Mouse (Mus musculus): ENCODE data around the gene Mif. TPM values are rescaled to one million over a fixed set of nuclear protein-coding genes. Genes with fewer than 3 reads are reported as not detected.
A peak's percentile ranks its signal among the peaks of the same experiment; 100 is the strongest.
"Not testable (repeated sequence)": the region's sequence is repeated elsewhere in the genome, so short reads cannot be mapped to it uniquely, and the experiment has no call there.

Mif gene
- total RNA-seq, 2 experiments from 2014 or later: 155 to 170 TPM

DNA sequence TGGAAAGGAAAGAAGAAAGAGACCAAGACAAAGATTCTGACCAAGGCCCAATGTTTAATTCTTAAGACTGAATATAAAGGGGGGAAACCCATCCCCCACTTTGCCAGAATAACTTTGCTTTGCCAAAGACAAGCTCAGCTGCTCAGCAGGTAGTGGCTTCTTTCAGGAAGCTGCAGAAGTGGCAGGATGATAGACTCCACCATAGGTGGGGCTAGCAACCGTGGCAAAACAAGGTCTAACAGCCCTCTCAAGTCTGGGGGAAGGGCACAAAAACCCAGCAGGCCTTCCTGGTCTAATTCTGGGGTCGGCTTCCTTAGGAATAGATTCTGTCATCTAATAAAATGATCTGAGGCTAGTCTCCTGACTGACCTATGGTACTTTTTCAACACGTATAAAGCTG is 11.7 kb downstream of the Mif start:
- intact Hi-C loops (cut with DNase I; ENCODE audit: low total_unique reads): loop anchor here (5.0 kb wide), 1 partner anchor 96 kb away; no protein-coding TSS in a partner anchor
- no peak for DNase-seq

DNA sequence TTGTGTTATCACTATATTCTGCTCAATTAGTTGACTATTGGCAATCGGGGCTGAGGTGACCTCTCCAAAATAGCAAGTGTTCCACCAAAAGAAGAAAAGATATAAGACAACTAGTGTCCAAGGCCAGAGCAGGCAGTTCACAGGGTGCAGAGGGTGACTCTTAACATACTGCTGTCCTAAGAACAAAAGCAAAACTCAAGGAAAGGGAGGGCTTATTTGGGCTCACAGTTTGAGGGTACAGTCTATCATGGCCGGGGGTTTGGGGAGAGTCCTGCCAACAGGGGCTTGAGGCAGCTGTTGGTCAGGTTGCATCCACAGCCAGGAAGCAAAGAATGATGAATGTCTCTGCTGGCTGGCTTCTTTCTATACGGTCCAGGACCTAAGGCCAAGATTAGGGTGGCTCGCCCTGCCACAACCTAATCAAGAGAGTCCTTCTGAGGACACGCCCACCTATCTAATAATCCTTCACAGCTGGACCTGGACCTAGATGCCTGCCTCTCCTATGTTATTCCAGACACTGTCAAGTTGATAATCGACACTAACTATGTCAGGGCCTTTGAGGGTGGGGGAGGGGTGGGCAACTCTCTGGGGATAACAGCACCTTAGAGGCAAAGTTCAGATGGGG is 14.6 kb downstream of the Mif start:
- intact Hi-C loops (cut with DNase I; ENCODE audit: low total_unique reads): loop anchor here (5.0 kb wide), 1 partner anchor 93 kb away; no protein-coding TSS in a partner anchor
- DNase-seq: no peak

DNA sequence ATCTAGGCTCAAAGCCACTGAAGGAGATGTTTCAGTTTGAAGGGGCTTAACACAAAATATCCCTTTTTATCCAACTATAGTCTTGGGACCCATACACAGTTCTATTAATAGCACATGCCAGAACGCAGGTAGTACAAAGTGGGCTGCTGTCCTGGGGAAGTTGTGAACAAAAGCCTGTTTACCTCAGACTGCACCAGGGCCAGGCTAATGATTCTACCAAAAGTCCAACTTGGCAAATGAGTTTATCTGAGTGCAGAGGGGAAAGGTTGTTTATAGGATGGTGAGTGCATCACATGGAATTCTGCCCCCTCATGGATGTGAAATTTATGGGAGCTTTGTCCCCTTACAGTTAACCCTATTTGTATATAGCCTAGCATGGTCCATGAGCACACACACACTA is 15.2 kb downstream of the Mif start:
- intact Hi-C loops (cut with DNase I; ENCODE audit: low total_unique reads): loop anchor here (5.0 kb wide), 1 partner anchor 92 kb away; no protein-coding TSS in a partner anchor
- no peak for DNase-seq

DNA sequence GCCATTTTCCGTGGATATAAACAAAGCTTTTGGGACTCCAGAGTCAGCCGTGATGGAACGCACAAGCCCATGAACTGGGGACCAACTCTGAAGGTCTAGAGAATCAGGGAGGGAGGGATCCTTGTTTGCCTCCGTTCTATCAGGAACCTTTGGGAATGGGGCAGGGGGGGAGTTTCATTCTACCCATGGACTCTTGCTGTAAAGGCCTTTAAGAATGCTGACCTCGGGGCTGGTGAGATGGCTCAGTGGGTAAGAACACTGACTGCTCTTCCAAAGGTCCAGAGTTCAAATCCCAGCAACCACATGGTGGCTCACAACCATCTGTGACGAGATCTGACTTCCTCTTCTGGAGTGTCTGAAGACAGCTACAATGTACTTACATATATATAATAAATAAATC is 16.1 kb downstream of the Mif start:
- intact Hi-C loops (cut with DNase I; ENCODE audit: low total_unique reads); DNase-seq: not testable (repeated sequence)

DNA sequence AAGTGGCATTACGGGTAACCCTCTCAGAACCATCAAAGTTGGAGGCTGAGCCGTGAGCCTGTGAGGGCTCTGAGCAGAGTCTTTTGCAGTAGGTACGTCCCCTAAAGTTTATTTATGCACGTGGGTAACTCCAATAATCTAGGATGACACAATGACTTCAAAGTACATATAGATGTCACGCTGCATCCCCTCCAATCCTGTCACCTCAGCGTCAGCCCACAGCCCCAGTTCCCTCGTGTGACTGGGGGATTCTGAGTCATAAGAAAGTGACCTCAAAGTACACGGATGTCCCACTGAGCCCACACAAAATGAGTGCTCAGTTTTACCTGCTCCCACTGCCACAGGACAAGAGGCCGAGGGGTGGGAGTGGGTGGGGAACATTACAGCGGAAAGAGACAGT is 20.9 kb downstream of the Mif start:
- DNase-seq: no peak
- intact Hi-C loops (cut with DNase I; ENCODE audit: low total_unique reads): loop anchor here (10.0 kb wide), 1 partner anchor 254 kb away; the partner anchor contains the start of gene Ggt5

DNA sequence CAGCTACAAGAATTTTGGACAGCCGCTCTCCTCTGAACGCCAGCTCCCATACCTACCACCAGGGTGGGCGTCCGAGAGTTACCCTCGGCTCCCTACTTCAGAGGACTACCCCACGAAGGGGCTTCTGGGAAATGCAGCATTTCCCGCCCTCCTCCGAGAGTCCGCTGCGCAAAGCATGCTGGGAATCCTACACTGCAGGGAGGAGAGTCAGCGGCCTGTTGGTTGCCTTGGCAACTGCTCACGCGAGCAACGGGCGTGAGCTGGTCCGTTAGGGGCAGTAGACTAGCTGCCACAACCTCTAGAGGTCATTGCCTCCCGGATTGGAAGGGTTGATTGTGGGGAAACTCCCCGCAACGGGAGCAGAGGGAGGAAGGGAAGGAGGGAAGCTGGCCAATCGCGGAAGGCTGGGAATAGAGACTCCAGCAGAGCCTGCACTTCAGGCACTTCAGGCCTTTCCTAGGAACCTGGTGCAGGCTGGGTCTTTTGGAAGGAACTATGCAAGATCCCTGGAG is 22.7 kb downstream of the Mif start, which contains the start of gene Gstt2:
TSS of gene Gstt2 (minus strand) at position 177 of the 512 bp plus-strand sequence.
- intact Hi-C loops (cut with DNase I; ENCODE audit: low total_unique reads): loop anchor here (10.0 kb wide), 1 partner anchor 253 kb away; the partner anchor contains the start of gene Ggt5
- peak; percentile 92 for DNase-seq

DNA sequence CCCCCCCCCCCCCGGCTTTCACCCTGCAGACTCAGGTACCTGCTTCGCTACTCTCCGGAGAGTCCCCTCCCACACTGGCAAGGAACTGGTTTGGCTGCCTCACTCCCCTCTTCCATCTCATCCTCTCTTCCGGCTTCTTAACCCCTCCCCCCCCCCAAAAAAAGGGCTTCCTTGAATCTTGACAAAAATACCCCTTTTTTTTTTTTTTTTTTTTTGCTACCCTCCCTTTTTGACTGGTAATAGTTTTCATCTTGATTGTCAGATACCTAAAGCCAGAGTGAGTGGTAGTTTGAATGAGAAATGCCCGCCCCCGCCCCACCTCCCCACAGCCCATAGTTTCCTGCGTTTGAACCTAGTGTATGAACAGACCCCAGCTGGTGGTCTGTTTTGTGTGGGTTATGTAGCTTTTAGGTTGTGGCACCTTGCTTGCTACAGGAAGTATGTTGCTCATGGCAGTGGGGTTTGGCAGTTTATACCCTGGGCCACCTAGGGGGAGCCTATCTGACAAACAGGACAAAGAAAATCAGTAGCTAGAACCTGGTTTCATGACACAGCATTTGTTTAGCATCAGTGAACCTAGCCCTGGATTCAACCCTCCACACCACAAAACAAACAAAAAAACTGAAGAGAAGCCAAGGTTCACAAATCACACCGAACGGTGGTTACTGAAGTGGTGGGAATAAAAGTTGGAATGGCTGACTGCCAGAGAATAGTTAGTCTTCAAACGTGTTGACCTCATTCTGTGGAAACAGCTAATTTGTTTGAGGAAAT is 24.1 kb downstream of the Mif start:
- intact Hi-C loops (cut with DNase I; ENCODE audit: low total_unique reads): loop anchor here (10.0 kb wide), 1 partner anchor 251 kb away; the partner anchor contains the start of gene Ggt5
- no peak for DNase-seq

DNA sequence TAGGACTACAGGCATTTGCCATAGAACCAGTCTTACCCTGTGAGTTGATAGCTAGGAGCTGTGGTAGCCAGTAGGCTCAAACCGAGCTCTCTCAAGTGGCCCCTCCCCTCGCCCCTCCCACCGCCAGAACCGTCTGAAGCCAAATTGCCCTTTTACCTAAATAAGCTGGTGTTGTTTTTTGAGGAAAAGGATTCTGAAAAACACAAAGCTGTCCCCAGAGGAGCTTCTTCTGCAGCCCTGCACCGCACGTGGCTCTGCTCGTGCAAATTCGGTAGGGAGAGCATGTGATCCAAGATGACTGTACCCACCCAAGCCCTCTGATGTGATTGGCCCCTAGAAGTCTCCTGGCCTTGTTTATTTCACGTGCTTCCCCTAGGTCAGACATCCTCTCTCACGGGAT is 24.7 kb downstream of the Mif start:
- peak; percentile 47 for DNase-seq
- intact Hi-C loops (cut with DNase I; ENCODE audit: low total_unique reads): loop anchor here (10.0 kb wide), 1 partner anchor 251 kb away; the partner anchor contains the start of gene Ggt5

DNA sequence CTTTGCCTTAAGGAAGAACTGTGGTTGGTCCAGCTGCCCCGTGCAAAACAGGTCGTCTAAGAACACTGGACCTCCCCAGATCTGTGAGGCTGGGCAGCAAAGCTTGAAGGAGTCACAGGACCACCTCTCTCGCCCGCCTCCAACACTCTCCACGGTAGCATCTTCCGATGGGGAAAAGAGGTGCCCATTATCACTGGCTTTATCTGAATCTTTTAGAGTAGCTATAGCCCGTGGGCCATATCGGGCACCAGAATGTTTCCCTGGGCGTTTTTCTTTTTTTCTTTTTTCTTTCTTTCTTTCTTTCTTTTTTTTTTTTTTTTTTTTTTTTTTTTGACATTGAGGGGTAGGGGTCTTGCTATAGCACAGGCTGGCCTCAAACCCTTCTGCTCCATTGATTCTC is 25.3 kb downstream of the Mif start:
- no peak for DNase-seq
- intact Hi-C loops (cut with DNase I; ENCODE audit: low total_unique reads): loop anchor here (5.0 to 10.0 kb wide), 3 partner anchors 67 to 250 kb away; partner anchors contain the start of gene Ggt5

DNA sequence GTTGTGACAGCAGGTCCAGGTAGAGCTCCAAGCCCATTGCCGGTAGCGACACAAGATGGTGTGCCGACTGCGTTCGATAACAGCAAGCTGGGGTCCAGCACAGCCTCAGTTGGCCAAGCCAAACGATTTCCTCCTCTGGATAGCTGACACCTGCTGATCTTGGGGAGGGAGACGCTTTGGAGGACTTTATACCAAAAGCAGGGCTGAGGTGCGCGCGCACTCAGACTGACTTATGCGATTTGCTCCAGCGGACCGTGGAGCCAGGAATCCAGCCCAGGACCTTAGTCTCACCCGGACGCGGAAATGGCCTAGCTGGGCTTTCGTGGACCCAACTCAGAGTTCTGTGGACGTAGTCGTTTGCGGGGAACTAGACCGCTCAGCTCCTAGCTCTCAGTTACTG is 25.8 kb downstream of the Mif start:
- peak; percentile 81 for DNase-seq
- intact Hi-C loops (cut with DNase I; ENCODE audit: low total_unique reads): loop anchor here (5.0 to 10.0 kb wide), 3 partner anchors 67 to 249 kb away; partner anchors contain the start of gene Ggt5

DNA sequence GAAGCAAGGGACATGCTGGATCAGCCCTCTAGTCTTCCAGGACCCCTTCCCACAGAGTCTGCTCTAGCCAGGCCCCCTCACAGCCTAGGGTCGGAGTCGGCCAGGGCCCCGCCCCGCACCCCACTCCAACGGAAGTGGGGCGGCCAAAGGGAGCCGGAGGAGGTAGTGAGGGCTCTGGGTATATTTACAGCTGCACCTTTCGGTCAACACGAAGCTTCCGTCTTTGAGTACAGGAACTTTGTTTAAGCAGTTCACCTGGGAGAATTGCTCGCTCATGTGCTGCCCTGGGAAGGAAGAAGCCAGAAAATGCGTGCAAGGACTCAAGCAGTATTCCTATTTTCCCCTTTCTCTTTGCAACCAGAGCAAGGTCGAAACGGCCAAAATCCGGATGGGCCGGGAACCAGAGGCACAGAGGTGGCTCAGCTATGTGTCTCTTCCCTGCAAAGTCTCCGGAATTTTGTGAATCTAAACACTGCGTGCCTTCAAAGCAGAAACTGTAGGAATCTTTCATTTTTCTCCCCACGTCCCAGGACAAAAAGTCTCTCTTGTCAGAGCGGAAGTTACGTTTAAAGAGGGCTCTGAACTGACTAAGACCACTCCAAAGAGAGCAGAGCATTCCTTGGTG is 26.5 kb downstream of the Mif start:
- DNase-seq: peak; percentile 41
- intact Hi-C loops (cut with DNase I; ENCODE audit: low total_unique reads): loop anchor here (5.0 to 10.0 kb wide), 3 partner anchors 66 to 249 kb away; partner anchors contain the start of gene Ggt5

DNA sequence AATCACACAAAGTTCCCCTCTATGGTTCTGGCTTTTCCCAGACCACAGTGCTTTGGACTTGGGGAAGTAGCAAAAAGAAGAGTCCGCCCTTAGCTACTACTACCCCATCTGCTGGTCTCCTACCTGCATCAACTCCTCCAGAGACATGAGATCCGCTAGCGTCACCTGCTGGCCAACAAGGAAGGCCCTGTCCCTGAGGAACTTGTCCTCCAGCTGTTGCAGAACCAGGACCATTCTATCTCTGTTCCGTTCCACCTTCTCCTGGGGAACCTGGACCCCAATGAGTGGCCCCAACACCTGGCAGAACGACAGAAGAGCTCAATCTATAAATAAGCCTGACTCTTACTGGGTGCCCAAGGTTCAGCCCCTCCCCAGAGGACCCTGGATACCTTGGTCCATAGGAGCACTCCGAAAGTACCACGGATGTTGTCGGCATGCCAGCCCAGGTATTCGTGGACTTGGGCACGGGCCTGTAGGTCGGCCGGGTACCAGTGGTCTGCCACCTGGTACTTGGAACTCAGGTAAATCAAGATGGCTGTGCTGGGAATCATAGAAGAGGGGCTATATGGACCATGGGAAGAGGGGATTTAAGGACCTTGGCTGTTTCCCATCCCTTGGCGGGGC is 27.7 kb downstream of the Mif start:
- intact Hi-C loops (cut with DNase I; ENCODE audit: low total_unique reads): loop anchor here (5.0 to 10.0 kb wide), 3 partner anchors 65 to 248 kb away; partner anchors contain the start of gene Ggt5
- DNase-seq: peak; percentile 64

DNA sequence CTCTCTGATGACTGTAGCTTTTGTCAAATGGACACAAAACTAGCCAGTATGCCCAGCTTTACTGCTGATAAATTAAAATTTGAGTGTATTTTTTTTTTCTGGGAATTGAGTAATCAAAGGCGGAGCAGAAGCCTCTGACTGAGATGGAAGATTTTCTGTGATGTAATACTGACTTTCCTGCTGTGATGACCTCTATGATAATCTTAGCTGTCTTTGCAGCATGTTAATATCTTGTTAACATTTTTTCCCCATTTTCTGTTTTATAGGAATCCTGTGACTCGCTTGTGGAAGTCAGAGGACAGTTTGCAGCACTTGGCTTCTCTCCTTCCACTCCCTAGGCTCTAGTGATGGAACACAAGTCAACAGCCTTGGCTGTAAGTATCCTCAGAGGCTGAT is 29.8 kb downstream of the Mif start:
- no peak for DNase-seq
- intact Hi-C loops (cut with DNase I; ENCODE audit: low total_unique reads): loop anchor here (5.0 to 10.0 kb wide), 3 partner anchors 63 to 245 kb away; partner anchors contain the start of gene Ggt5

DNA sequence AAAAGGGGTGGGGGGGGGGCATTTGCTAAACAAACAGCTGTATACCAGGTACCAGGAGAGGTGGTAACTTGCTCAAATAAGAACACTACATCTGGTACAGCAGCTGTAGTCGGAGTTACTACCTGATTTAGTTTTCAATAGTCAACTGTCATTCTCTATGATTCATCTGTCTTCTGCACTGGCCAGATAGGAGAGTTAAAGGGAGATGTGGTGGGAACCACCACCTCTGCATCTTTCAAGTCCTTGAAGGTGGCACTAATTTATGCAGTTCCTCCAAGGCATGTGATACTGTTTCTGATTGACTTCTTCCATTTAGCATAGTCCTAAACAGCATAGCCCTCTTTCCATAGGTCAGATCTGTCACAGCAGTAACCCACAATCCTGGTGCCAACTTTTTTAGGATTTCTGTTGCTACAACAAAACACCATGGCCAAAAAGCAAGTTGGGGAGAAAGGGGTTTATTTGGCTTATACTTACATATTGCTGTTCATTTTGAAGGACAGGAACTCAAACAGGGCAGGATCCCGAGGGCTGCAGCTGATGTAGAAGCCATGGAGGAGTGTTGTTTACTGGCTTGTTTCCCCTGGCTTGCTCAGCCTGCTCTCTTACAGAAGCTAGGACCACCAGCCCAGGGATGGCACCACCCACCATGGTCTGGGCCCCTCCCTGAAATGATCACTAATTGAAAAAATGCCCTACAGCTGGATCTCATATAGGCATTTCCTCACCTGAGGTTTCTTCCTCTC is 30.3 kb downstream of the Mif start:
- DNase-seq: no peak
- intact Hi-C loops (cut with DNase I; ENCODE audit: low total_unique reads): loop anchor here (5.0 to 10.0 kb wide), 3 partner anchors 62 to 245 kb away; partner anchors contain the start of gene Ggt5

DNA sequence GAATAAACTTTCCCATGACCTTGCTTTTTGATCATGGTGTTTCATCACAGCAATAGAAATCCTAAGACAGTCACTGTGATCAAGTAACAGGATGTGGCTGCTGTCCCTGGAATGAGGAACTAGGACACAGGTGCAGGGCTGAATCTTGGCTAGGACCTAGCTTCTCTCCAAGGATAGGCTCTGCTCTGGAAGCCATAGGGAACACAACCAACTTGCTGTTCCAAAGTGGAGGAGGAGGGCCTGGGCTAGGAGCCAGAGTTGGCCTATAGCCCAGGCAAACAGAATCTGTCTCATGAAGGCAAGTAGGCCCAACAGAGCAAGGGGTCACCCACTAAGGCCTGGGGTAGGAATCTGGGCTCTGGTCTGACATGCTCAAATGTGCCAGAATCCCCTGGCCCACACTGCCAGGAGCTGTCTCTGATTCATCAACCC is 31.5 kb downstream of the Mif start:
- intact Hi-C loops (cut with DNase I; ENCODE audit: low total_unique reads): no loop called here
- peak; percentile 84 for DNase-seq

DNA sequence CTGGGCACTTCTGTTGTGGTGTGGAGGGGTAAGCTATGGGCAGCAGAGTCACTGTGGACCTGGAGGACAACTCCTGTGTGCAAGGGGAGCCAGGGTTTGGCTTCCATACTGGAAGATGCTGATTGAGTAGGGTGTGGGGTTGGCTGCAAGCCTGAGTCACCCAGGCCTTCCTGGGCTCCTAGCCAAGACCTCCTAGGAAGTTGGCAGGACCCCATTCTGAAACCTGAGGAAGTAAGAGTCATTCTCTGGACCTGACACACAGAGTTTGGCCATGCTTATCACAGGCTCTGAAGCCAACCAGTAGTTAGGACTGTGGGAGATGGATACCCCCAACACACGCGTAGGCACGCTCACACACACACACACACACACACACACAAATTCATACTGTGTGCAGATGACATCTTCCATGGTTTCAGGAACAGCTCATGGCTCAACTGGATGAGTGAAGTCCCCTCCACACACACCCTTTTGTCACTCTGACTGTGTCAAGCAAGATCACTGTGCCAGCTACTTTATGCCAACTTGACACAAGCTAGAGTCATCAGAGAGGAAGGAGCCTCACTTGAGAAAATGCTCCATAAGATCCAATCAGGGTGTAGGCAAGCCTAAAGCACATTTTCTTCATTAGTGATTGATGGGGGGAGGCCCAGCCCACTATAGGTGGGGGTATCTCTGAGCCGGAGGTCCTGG is 32.2 kb downstream of the Mif start:
- intact Hi-C loops (cut with DNase I; ENCODE audit: low total_unique reads): no loop called here
- DNase-seq: peak; percentile 73

DNA sequence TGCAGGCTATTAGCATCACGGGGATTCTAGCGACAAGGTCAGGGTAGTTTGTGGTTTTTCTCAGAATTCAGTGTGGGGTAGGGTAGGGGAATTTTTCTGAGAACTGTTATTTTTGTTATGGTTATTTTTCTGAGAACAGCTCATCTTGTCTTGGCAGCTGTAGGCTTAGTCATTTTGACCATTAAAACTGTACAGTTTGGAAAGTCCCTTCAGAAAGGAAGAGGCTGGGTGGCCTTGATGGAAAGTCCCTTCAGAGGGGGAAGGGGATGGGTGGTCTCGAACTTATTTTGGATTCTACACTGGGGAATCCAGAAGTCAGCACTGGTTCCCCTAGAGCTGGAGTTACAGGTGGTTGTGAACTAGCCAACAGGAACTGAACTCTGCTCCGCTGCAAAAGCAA is 35.5 kb downstream of the Mif start:
- intact Hi-C loops (cut with DNase I; ENCODE audit: low total_unique reads): no loop called here
- no peak for DNase-seq

DNA sequence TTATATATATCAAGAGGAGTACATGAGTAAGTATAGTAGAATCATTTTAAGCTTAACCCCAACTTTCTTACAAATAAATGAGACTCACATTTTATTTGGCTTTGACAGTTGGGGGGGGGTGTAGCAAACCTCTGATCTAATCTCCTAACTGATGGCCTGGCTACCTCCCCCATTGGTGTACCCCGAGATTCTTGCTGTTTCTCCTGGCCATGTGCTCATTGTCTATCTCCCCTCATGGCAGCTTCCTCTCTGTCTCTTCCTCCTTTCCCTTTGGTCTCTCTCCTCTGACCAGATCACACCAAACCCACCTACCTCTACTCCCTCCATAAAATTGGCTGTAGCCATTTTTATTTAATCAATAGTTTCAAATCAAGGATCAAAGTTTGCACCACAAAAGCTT is 36.3 kb downstream of the Mif start:
- intact Hi-C loops (cut with DNase I; ENCODE audit: low total_unique reads): no loop called here
- no peak for DNase-seq
